In genomic region chr4:138635428-138636145, GRCm38 (mm10) we compare ENCODE assay signal across 10 mouse cellular contexts. TPM values are rescaled to one million over a fixed set of nuclear protein-coding genes. Genes with fewer than 3 reads are reported as not detected.
DNase-seq lines count a peak whose midpoint lies in the region; ATAC-seq and TF ChIP-seq lines count a peak whose summit lies in the region.
"Had no signal": no experiment of that assay in that cellular context is flagged by ENCODE, and none has a peak within 500 bp of the region (broad histone marks: within the 10 kb centered on the region; RNA-seq: fewer than 3 reads in every experiment).

Gene Vwa5b1, minus strand, starts transcription at chr4:138635884.

- no peak within 1 kb of the TSS for H3K4me3 ChIP-seq in forebrain, embryonic 12.5 days (replicated peaks)
- H3K4me3 ChIP-seq in forebrain, embryonic 11.5 days (ENCODE audit: low read depth, low read length): no peak within 1 kb of the TSS
- H3K4me3 ChIP-seq in forebrain, postnatal 0 days (ENCODE audit: low read depth, low read length): no peak within 1 kb of the TSS
- H3K4me3 ChIP-seq in midbrain, embryonic 13.5 days (replicated peaks): no peak within 1 kb of the TSS
- no peak within 1 kb of the TSS for H3K4me3 ChIP-seq in left cerebral cortex, adult 2 months

- H3K9ac ChIP-seq in forebrain, embryonic 12.5 days: no peak within 1 kb of the TSS
- no peak within 1 kb of the TSS for H3K9ac ChIP-seq in forebrain, embryonic 11.5 days (ENCODE audit: low read length)
- H3K9ac ChIP-seq in forebrain, postnatal 0 days: no peak within 1 kb of the TSS; the same call in 1 of the 2 replicates
- peak within 1 kb of the TSS; percentile 3; the same call in 1 of the 2 replicates for H3K9ac ChIP-seq in midbrain, embryonic 13.5 days (replicated peaks)

- 0 out of 2 replicates have a peak, but pooled peaks have one; percentile 44 for ATAC-seq in forebrain, embryonic 12.5 days (ENCODE audit: low FRiP score)
- no peak for ATAC-seq in forebrain, embryonic 11.5 days (replicated peaks; ENCODE audit: low FRiP score)
- peak; percentile 89 for ATAC-seq in forebrain, postnatal 0 days
- ATAC-seq in midbrain, embryonic 13.5 days: peak; percentile 78

- no peak for TF ChIP-seq CTCF in forebrain, postnatal 0 days (IDR thresholded peaks at IDR 0.05; ENCODE audit: low read depth)
- no peak for TF ChIP-seq CTCF in left cerebral cortex, adult 2 months (IDR thresholded peaks at IDR 0.05)

- DNase-seq in forebrain, embryonic 11.5 days (ENCODE audit: low spot score): no peak
- DNase-seq in Muller cell, postnatal 12 days (ENCODE audit: inconsistent ontology term): peak; percentile 2
- DNase-seq in forebrain, postnatal 0 days: peak; percentile 22
- DNase-seq in thymus, postnatal 36 days: no peak
- no peak for DNase-seq in left cerebral cortex, adult 2 months (ENCODE audit: extremely low spot score in 1 of 2, low spot score in 2 of 2)
- DNase-seq in cerebellum, adult 8-10 months: no peak
- DNase-seq: heart, postnatal 4 days; lung, postnatal 36 days had no signal

- intact Hi-C loops in left cerebral cortex, adult 2 months (cut with DNase I): no loop called here

- 28% methylated on average over 8 of the region's 8 CpGs for WGBS in forebrain, embryonic 12.5 days
- WGBS in forebrain, embryonic 11.5 days: 32% methylated on average over 8 of the region's 8 CpGs
- WGBS in forebrain, postnatal 0 days: 24% methylated on average over 8 of the region's 8 CpGs
- WGBS in midbrain, embryonic 13.5 days: 29% methylated on average over 8 of the region's 8 CpGs

- peak within 1 kb of the TSS; percentile 10 for H3K4me2 ChIP-seq in forebrain, embryonic 12.5 days
- no peak within 1 kb of the TSS for H3K4me2 ChIP-seq in forebrain, embryonic 11.5 days (ENCODE audit: low read depth, low read length, severe bottlenecking)
- peak within 1 kb of the TSS; percentile 10; the same call in 1 of the 2 replicates for H3K4me2 ChIP-seq in forebrain, postnatal 0 days (ENCODE audit: low read depth)
- H3K4me2 ChIP-seq in midbrain, embryonic 13.5 days (replicated peaks): peak within 1 kb of the TSS; percentile 32

- peaks cover 13% of the 10 kb centered on the region for H3K27me3 ChIP-seq in forebrain, embryonic 12.5 days
- H3K27me3 ChIP-seq in forebrain, embryonic 11.5 days (ENCODE audit: control insufficient read depth, insufficient read depth, low read length): no peaks in the 10 kb centered on the region
- H3K27me3 ChIP-seq in forebrain, postnatal 0 days (ENCODE audit: insufficient read depth, low read length): no peaks in the 10 kb centered on the region
- H3K27me3 ChIP-seq in midbrain, embryonic 13.5 days: no peaks in the 10 kb centered on the region

- H3K4me1 ChIP-seq in forebrain, embryonic 12.5 days: peaks cover 10% of the 10 kb centered on the region
- peaks cover 3% of the 10 kb centered on the region; the same call in 1 of the 2 replicates for H3K4me1 ChIP-seq in forebrain, embryonic 11.5 days (replicated peaks; ENCODE audit: control insufficient read depth, insufficient read depth, low read length)
- peaks cover 7% of the 10 kb centered on the region; the same call in 1 of the 2 replicates for H3K4me1 ChIP-seq in forebrain, postnatal 0 days (ENCODE audit: insufficient read depth)
- peaks cover 19% of the 10 kb centered on the region for H3K4me1 ChIP-seq in midbrain, embryonic 13.5 days (replicated peaks)

- no peaks in the 10 kb centered on the region for H3K9me3 ChIP-seq in forebrain, embryonic 12.5 days
- no peaks in the 10 kb centered on the region for H3K9me3 ChIP-seq in forebrain, embryonic 11.5 days (ENCODE audit: control insufficient read depth, low read length)
- no peaks in the 10 kb centered on the region for H3K9me3 ChIP-seq in forebrain, postnatal 0 days (ENCODE audit: low read length)
- 0 out of 2 replicates have a peak, but pooled peaks cover 4% of the 10 kb centered on the region for H3K9me3 ChIP-seq in midbrain, embryonic 13.5 days

- no peaks in the 10 kb centered on the region for H3K36me3 ChIP-seq in forebrain, embryonic 12.5 days (replicated peaks)
- H3K36me3 ChIP-seq in forebrain, embryonic 11.5 days (ENCODE audit: control insufficient read depth, insufficient read depth, low read length): no peaks in the 10 kb centered on the region
- H3K36me3 ChIP-seq in forebrain, postnatal 0 days (ENCODE audit: insufficient read depth): no peaks in the 10 kb centered on the region
- H3K36me3 ChIP-seq in midbrain, embryonic 13.5 days: no peaks in the 10 kb centered on the region

- H3K27ac ChIP-seq in forebrain, embryonic 12.5 days: no peak within 1 kb of the TSS
- H3K27ac ChIP-seq in forebrain, embryonic 11.5 days (ENCODE audit: low read depth, low read length): no peak within 1 kb of the TSS
- 0 out of 2 replicates have a peak within 1 kb of the TSS, but pooled peaks have one; percentile 15 for H3K27ac ChIP-seq in forebrain, postnatal 0 days (ENCODE audit: low read depth, low read length)
- 0 out of 2 replicates have a peak within 1 kb of the TSS, but pooled peaks have one; percentile 14 for H3K27ac ChIP-seq in midbrain, embryonic 13.5 days
- H3K27ac ChIP-seq in left cerebral cortex, adult 2 months: no peak within 1 kb of the TSS

RNA-seq across cellular contexts. Expression of gene Vwa5b1, which starts in this region (rescaled TPM):
- 0.13 and 0.45 TPM in 2 replicates for polyA plus RNA-seq in forebrain, embryonic 12.5 days (2016; fragmentation: Nextera tagmentation; extraction: Ambion mirVana)
- 0.08 and 0.13 TPM in 2 replicates for polyA plus RNA-seq in forebrain, embryonic 11.5 days (2014; fragmentation: Nextera tagmentation; extraction: Ambion mirVana)
- total RNA-seq in forebrain, postnatal 0 days (2014; rRNA removed): 4.0 and 9.2 TPM in 2 replicates
- 0.65 and 1.5 TPM in 2 replicates for polyA plus RNA-seq in forebrain, postnatal 0 days (2015; fragmentation: Nextera tagmentation; extraction: Ambion mirVana)
- 0.63 and 0.82 TPM in 2 replicates for polyA plus RNA-seq in midbrain, embryonic 13.5 days (2015; fragmentation: Nextera tagmentation; extraction: Ambion mirVana)
- total RNA-seq in left cerebral cortex, adult 2 months (2021): 1 to 10 TPM; 4.9 to 6.0 TPM
- total RNA-seq: heart, postnatal 4 days had no signal

Comparison
In these comparisons a context has a peak if more than half of its experiments do, and no peak if none do; other contexts are left out.
1. DNase-seq: peak in Muller cell, postnatal 12 days (single experiment) and forebrain, postnatal 0 days (single experiment); none in forebrain, embryonic 11.5 days (single experiment), thymus, postnatal 36 days (0 of 2), left cerebral cortex, adult 2 months (0 of 2) and cerebellum, adult 8-10 months (single experiment).
2. Peak in ATAC-seq and H3K4me2 ChIP-seq in forebrain, embryonic 12.5 days; RNA of the gene not detected or under 1 TPM.
3. Peak in ATAC-seq, H3K27ac ChIP-seq, H3K9ac ChIP-seq and H3K4me2 ChIP-seq in midbrain, embryonic 13.5 days; RNA of the gene not detected or under 1 TPM.